Mouse (Mus musculus) embryonic facial prominence, embryonic 15.5 days (tissue): ENCODE data around the gene Hibch. TPM values are rescaled to one million over a fixed set of nuclear protein-coding genes. Genes with fewer than 3 reads are reported as not detected.
"Not testable (repeated sequence)": the region's sequence is repeated elsewhere in the genome, so short reads cannot be mapped to it uniquely, and the experiment has no call there.

ENCODE experiments used
- ATAC-seq: fragments of 200-750 bp; cut with Nextera tagmentation; 2 replicates; pipeline ENCODE4 v1.8.0; 2017; ENCODE audit warnings: low read depth, moderate TSS enrichment; ENCODE audit not compliant: insufficient number of reproducible peaks, low FRiP score, low TSS enrichment
- H3K27ac ChIP-seq: fragments of 300-500 bp; sonication (generic); replicated peaks from 2 replicates; pipeline ENCODE4 v1.5.1; 2015; ENCODE audit warnings: mild to moderate bottlenecking, inconsistent platforms
- H3K27me3 ChIP-seq: fragments of 300-500 bp; sonication (generic); 2 replicates; pipeline ENCODE4 v1.6.1; 2015; ENCODE audit warnings: inconsistent platforms
- H3K36me3 ChIP-seq: fragments of 300-500 bp; sonication (generic); 2 replicates; pipeline ENCODE4 v1.6.1; 2015; ENCODE audit warnings: mild to moderate bottlenecking, inconsistent platforms
- H3K4me1 ChIP-seq: fragments of 300-500 bp; sonication (generic); 2 replicates; pipeline ENCODE4 v1.6.1; 2015; ENCODE audit warnings: inconsistent platforms
- H3K4me2 ChIP-seq: fragments of 300-500 bp; sonication (generic); replicated peaks from 2 replicates; pipeline ENCODE4 v1.6.1; 2015; ENCODE audit warnings: mild to moderate bottlenecking, inconsistent platforms
- H3K4me3 ChIP-seq: fragments of 300-500 bp; sonication (generic); replicated peaks from 2 replicates; pipeline ENCODE4 v1.5.1; 2015; ENCODE audit warnings: mild to moderate bottlenecking, inconsistent platforms
- H3K9ac ChIP-seq: fragments of 300-500 bp; sonication (generic); 2 replicates; pipeline ENCODE4 v1.6.1; 2015; ENCODE audit warnings: inconsistent platforms
- H3K9me3 ChIP-seq: fragments of 300-500 bp; sonication (generic); replicated peaks from 2 replicates; pipeline ENCODE4 v1.6.1; 2016; ENCODE audit warnings: inconsistent platforms
- WGBS: fragments of 180-500 bp; shearing (Covaris S2); methylation state at CpG from one replicate; pipeline ENCODE4 v1.1.7; 2015; 5-methylcytosine and 5-hydroxymethylcytosine counted together
- polyA plus RNA-seq: library from polyadenylated mRNA; unstranded; fragments of >200 nt; fragmentation: Nextera tagmentation; extraction: Ambion mirVana; gene quantifications from 2 replicates; pipeline ENCODE4 v1.2.1, GENCODE M21; 2015

Gene Hibch
- polyA plus RNA-seq, 1 experiment from 2014 or later, result 22.4 TPM

DNA sequence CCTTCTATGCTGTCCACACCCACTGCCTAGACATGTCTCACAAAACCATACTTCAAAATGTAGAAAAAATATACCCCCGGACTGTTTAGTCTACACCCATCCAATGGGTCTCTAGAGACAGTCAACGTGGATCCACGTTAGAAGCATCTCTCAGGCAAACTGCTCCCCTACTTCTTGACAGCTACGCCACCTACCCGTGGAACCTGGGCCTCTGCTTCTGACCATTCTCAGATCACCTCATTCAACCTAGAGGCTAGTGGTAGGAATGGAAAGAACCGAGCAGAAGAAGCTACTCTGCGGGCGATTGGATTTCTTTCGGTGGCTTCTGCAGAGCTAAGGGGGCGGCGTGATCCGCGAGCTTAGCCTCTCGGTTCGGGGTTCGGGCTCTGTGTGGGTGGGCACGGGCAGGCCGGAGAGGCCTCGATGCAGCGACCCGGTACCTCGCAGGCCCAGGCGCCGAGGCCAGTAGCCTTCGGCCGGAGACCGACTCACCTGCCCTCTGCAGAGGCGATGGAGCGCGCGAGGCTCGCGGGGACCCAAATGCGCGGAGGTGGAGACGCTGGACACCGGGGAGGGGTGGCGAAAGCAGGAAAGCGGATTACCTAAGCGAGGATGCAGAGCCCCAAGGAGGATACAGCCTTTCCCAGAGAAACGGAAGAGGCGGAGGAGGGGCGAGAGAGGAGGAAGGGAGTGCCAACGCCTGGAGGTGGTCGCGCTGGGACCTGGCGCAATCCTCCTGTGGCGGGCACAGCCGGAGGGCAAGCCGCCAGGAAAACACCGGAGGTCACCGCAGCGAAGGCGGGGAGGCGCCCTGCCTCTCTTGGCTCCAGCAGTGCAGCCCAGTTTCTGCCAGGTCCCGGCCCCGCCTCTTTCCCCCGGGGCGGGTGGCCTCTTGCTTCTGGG is 27.6 kb upstream of the Hibch start, which contains the start of gene Inpp1:
Gene Inpp1, minus strand, starts transcription at position 779 of the 903 bp plus-strand sequence.
- H3K27me3 ChIP-seq, result no peaks in the 10 kb centered on the region
- H3K9me3 ChIP-seq, result no peaks in the 10 kb centered on the region
- peak within 1 kb of the TSS; percentile 77 for H3K9ac ChIP-seq
- ATAC-seq, result peak; percentile 83
- H3K4me2 ChIP-seq, result peak within 1 kb of the TSS; percentile 79
- WGBS, result under 1% methylated on average over 58 of the region's 59 CpGs
- peak within 1 kb of the TSS; percentile 70 for H3K4me3 ChIP-seq
- H3K27ac ChIP-seq, result peak within 1 kb of the TSS; percentile 83
- H3K36me3 ChIP-seq, result no peaks in the 10 kb centered on the region
- H3K4me1 ChIP-seq, result peaks cover 15% of the 10 kb centered on the region

- no peaks in the 10 kb centered on the region for H3K36me3 ChIP-seq
- WGBS, result 3% methylated on average over 7 of the region's 7 CpGs
- peak overlapping the region; percentile 83 for H3K27ac ChIP-seq
- H3K9me3 ChIP-seq, result no peaks in the 10 kb centered on the region
- ATAC-seq, result no peak
- H3K4me1 ChIP-seq, result peaks cover 15% of the 10 kb centered on the region
- H3K4me3 ChIP-seq, result peak overlapping the region; percentile 70
- no peaks in the 10 kb centered on the region for H3K27me3 ChIP-seq
- peak overlapping the region; percentile 79 for H3K4me2 ChIP-seq
- peak overlapping the region; percentile 77 for H3K9ac ChIP-seq
Measured at GRCm38 (mm10) chr1:52817813-52818147, 26.9 kb upstream of the Hibch start.

- no peaks in the 10 kb centered on the region for H3K36me3 ChIP-seq
- no peaks in the 10 kb centered on the region for H3K27me3 ChIP-seq
- H3K27ac ChIP-seq, result no peak overlapping the region
- H3K4me3 ChIP-seq, result no peak overlapping the region
- H3K4me1 ChIP-seq, result no peaks in the 10 kb centered on the region
- no peak overlapping the region for H3K9ac ChIP-seq
- no peak for ATAC-seq
- no peaks in the 10 kb centered on the region for H3K9me3 ChIP-seq
- WGBS, result 95% methylated on average over 3 of the region's 3 CpGs
- H3K4me2 ChIP-seq, result no peak overlapping the region
Measured at GRCm38 (mm10) chr1:52839099-52839498, 5.6 kb upstream of the Hibch start.

DNA sequence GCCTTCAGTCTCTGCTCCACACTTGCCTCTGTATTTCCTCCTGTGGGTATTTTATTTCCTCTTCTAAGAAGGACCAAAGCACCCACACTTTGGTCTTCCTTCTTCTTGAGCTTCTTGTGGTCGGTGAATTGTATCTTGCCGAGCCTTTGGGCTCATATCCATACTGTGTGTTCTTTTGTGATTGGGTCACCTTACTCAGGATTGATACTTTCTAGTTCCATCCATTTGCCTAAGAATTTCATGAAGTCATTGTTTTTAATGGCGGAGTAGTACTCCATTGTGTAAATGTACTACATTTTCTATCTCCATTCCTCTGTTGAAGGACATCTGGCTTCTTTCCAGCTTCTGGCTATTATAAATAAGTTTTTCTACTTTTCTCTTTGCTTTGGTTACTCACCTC is 375 bp upstream of the Hibch start:
- 14% methylated on average over 3 of the region's 3 CpGs for WGBS
- Histone ChIP-seq H3K36me3 (no peaks in the 10 kb centered on the region), H3K27me3 (no peaks in the 10 kb centered on the region), H3K27ac (no peak overlapping the region), H3K9ac (no peak overlapping the region), H3K9me3 (no peaks in the 10 kb centered on the region), H3K4me2 (peak overlapping the region; percentile 61), H3K4me1 (peaks cover 8% of the 10 kb centered on the region), H3K4me3 (peak overlapping the region; percentile 64)
- ATAC-seq, result 0 out of 2 replicates have a peak, but pooled peaks have one; percentile 2

- Histone ChIP-seq H3K4me2 (no peak overlapping the region), H3K4me1 (peaks cover 8% of the 10 kb centered on the region), H3K27me3 (no peaks in the 10 kb centered on the region), H3K4me3 (no peak overlapping the region), H3K36me3 (no peaks in the 10 kb centered on the region), H3K9me3 (no peaks in the 10 kb centered on the region), H3K27ac (no peak overlapping the region), H3K9ac (no peak overlapping the region)
- WGBS, result 84% methylated on average over 4 of the region's 4 CpGs
- no peak for ATAC-seq
Measured at GRCm38 (mm10) chr1:52846556-52846955, 1.8 kb downstream of the Hibch start.

GRCm38 (mm10) chr1:52849422-52849821 is 4.7 kb downstream of the Hibch start:
- peaks cover 8% of the 10 kb centered on the region for H3K4me1 ChIP-seq
- no peak overlapping the region for H3K27ac ChIP-seq
- no peak for ATAC-seq
- H3K4me3 ChIP-seq, result no peak overlapping the region
- no peaks in the 10 kb centered on the region for H3K9me3 ChIP-seq
- no peaks in the 10 kb centered on the region for H3K36me3 ChIP-seq
- WGBS, result 70% methylated on average over 4 of the region's 4 CpGs
- no peak overlapping the region for H3K9ac ChIP-seq
- H3K4me2 ChIP-seq, result no peak overlapping the region
- no peaks in the 10 kb centered on the region for H3K27me3 ChIP-seq

DNA sequence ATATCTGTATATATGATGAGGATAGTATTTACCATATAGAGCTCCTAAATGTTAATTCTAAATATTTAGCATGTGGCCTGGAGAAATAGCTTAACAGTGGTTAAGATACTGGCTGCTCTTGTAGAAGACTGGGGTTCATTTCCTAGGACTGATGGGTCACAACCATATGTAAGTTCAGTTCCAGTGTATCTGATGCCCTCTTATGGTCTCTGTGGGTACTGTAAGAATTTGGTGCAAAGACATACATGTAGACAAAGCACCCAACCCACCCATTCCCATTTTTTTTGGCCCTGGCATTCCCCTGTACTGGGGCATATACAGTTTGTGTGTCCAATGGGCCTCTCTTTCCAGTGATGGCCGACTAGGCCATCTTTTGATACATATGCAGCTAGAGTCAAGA is 9.3 kb downstream of the Hibch start:
- H3K9ac ChIP-seq, H3K4me2 ChIP-seq, H3K9me3 ChIP-seq, H3K4me1 ChIP-seq, H3K4me3 ChIP-seq, H3K27me3 ChIP-seq, ATAC-seq, H3K36me3 ChIP-seq, H3K27ac ChIP-seq: not testable (repeated sequence)
- 75% methylated on average over 1 of the region's 1 CpGs for WGBS

DNA sequence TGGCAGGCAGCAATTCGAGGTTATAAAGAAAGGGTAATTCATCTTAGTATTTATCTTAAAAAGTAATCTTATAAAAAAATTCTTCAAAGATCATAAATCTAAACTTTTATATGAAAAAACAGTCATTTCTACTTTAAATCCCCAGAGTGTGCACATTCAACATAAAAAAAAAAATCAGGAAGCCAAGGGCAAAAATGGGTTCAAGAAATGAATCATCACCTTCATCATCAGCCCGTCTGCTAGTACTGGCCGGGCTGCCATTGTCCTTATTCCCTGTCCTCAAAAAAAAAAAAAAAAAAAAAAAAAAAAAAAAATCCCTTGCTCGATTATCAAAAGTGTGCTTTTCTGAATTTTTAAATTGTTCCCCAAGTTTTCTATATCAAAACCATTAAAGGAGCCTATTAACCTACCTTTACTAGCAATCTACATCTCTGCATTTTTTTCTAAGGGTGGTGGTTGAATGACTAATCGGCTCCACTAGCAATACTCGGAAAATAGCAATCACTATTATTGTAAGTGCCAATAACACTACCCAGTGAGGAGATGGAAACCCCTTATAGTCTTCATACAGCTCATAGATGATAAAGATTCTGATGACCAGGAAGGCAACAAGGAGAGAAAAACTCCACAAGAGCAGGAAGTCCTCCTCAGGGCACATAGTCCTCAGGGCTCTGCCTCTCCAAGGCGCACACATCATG is 11.3 kb downstream of the Hibch start:
- 87% methylated on average over 7 of the region's 7 CpGs for WGBS
- 0 out of 2 replicates have a peak, but pooled peaks cover 3% of the 10 kb centered on the region for H3K36me3 ChIP-seq
- H3K4me2 ChIP-seq, result no peak overlapping the region
- no peaks in the 10 kb centered on the region for H3K9me3 ChIP-seq
- no peak overlapping the region for H3K27ac ChIP-seq
- no peak overlapping the region for H3K9ac ChIP-seq
- no peak overlapping the region for H3K4me3 ChIP-seq
- no peaks in the 10 kb centered on the region for H3K27me3 ChIP-seq
- H3K4me1 ChIP-seq, result no peaks in the 10 kb centered on the region
- ATAC-seq, result no peak

GRCm38 (mm10) chr1:52864220-52864619 is 19.5 kb downstream of the Hibch start:
- ATAC-seq, result no peak
- WGBS, result 100% methylated on average over 1 of the region's 1 CpGs
- H3K27me3 ChIP-seq, result no peaks in the 10 kb centered on the region
- no peak overlapping the region for H3K4me2 ChIP-seq
- no peak overlapping the region for H3K9ac ChIP-seq
- H3K4me3 ChIP-seq, result no peak overlapping the region
- H3K9me3 ChIP-seq, result no peaks in the 10 kb centered on the region
- H3K36me3 ChIP-seq, result 0 out of 2 replicates have a peak, but pooled peaks cover 5% of the 10 kb centered on the region
- no peak overlapping the region for H3K27ac ChIP-seq
- H3K4me1 ChIP-seq, result no peaks in the 10 kb centered on the region

- no peak for ATAC-seq
- Histone ChIP-seq H3K9ac (no peak overlapping the region), H3K36me3 (0 out of 2 replicates have a peak, but pooled peaks cover 2% of the 10 kb centered on the region), H3K27ac (no peak overlapping the region), H3K4me3 (no peak overlapping the region), H3K4me2 (no peak overlapping the region), H3K27me3 (no peaks in the 10 kb centered on the region), H3K4me1 (no peaks in the 10 kb centered on the region), H3K9me3 (no peaks in the 10 kb centered on the region)
- 96% methylated on average over 3 of the region's 3 CpGs for WGBS
Measured at GRCm38 (mm10) chr1:52866007-52866406, 21.3 kb downstream of the Hibch start.

DNA sequence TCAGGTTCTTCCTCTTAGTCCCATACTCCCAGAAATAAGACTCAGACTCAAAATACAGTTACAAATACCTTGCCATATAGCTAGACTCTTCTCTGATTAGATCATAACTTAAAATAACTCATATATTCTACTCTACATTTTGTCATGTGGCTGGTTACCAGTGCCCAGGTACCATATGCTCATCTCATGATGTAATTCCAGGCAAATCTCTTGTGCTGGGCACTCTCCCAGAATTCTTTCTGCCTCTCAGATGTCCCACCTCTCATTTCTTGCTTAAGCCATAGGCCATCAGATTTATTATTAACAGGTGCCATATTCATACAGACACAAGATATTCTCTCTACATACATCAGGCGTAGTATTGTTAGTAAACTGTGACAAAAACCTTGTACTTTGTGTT is 23.1 kb downstream of the Hibch start:
- H3K36me3 ChIP-seq, result no peaks in the 10 kb centered on the region
- no peaks in the 10 kb centered on the region for H3K9me3 ChIP-seq
- H3K4me2 ChIP-seq, result no peak overlapping the region
- no peak overlapping the region for H3K9ac ChIP-seq
- H3K27ac ChIP-seq, result no peak overlapping the region
- no peaks in the 10 kb centered on the region for H3K27me3 ChIP-seq
- no peak for ATAC-seq
- WGBS, result 96% methylated on average over 1 of the region's 1 CpGs
- H3K4me3 ChIP-seq, result no peak overlapping the region
- no peaks in the 10 kb centered on the region for H3K4me1 ChIP-seq
